Mouse (Mus musculus): Measurements from ENCODE around the gene Plekhg6. TPM values are rescaled to one million over a fixed set of nuclear protein-coding genes. Genes with fewer than 3 reads are reported as not detected.

The Plekhg6 gene
- 5.0 and 5.6 TPM in 2 replicates for polyA plus RNA-seq (2012; rRNA removed)

DNA sequence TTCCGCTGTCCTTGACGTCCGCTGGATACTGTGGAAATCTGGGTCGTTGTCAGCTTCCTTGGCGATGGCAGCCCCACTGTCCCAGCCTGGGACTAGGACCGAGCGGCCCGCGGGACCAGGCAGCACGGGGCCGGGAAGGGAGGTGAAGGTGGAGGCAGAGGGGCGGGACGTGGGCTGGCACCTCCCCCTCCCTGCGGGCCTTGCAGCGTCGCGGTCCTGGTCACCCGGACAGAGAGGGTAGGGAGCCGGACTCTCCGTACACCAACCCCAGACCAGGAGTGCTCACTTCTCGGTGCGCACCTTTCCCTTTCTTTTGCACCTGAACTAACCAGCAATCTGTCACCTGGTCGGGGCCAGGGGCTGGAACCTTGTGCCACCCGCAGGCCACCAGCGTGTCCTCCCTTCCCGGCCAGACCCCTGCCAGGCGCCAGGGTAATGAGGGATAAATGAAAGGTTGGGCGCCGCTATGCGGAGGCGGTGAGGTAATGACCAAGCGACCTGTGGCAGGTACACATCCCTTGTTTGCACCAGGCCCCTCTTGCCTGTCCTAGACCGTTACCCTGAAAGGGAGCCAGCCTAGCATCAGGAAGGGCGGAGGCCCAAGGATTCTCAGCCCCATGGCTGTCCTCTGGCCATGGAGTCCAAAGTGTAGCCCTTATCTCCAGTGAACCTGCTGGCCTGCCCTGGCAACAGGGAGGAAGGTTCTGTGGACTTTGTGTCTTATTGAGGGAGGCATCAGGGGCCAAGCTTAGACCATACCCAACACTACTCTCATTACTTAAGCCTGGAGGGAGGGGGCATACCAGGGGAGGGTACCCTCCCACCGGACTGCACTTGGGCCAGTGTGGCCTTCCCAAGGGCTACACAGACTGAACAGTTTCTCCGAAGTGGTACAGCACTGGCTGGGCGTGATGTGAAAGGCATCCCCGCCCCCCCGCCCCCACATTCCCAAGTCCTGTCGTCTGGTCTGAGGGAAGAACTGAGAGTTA is at the start of gene Plekhg6:
Plekhg6 (minus strand) TSS at position 422 of the 989 bp plus-strand sequence.

DNA sequence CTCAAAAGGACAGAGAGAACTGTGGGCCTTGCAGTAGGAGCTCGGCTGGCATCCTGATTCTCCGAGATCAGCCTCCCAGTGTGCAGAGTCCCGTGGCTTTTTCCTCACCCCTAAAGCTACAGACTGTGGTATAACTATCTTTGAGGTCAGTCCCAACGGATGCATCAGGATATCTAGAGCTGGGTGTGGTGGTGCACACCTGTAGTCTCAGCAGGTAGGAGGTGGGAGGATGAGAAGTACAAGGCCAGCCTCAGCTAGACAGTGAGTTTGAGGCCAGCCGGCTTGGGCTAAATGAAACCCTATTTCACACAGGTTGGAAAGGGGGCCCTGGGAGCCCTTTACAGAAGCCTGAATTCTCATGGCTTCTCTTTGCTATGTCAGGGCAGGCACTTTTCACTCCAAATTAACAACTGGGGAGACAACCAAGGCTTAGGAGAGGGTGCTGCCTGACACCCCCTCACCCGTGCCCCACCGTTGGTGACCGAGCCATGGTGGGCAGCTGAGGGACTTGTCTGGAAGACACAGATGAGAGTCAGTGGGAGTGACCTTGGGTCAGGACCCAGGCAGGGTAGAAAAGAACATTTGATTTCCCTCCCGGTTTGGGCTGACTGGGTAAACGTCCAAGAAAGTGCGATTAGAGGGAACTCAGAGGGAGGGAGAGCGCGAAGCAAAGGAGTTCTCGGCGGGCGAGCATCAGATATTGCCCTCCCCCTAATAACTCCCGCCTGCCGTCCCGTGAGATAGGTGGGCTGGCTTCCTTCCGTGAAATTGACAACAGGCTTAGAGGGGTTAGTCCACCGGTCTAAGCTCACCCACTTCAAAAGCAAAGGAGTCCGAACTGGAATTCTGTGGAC is 31.6 kb downstream of the Plekhg6 start, which contains the start of gene Tnfrsf1a:
Tnfrsf1a (plus strand) TSS at position 642 of the 854 bp plus-strand sequence.

DNA sequence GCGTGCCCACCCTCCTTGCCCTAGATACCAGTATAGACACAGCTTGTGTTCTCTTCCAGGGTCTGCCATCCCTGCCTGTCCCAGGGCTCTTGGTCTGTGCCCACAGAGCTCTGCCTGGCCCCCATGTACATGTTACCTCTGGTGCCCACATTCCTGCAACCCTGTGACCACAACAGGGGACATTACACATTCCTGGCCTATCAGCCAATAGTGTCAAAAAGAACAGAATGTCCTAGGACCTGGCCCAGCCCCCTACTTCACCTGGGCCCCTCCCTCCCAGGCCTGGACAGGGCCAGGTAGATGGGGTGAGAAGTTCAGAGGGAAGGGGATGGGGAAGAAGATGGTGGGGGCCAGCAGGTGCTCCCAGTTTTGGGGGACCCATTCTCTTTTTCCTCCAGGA is 60.3 kb downstream of the Plekhg6 start, which contains the start of gene Scnn1a:
Scnn1a (plus strand) TSS at position 337 of the 400 bp plus-strand sequence.

DNA sequence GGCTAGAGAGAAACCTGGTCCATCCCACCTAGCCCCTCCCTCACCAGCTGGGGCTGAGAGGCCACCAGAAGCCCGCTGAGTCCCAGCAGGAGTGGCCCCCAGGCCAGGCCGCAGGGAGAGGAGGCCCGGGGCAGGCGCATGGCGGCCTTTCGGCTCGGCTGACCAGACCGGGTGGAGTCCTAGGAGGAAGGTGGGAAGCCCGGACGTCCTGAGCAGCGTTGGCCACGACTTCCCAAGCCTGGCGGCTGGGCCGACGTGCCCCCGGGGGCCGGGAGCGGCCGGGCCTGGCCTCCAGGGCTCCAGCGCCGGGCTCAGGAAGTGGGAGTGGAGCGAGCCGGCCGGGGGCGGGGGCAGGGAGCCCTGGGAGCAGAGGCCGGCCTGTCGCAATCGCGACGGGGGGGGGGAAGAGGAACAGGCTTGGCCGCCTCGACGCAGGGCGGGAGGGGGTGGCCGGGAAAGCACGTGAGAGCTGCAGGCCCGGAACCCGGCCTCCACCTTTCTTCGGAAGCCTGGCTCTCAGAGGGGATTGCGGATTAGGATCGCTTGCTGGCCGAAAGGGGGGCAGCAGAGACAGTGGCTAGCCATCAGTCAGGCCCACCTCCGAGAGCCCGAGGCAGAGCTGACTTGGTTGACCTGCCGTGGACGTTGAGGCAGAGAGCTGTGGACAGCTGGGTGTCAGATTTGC is 66.9 kb downstream of the Plekhg6 start, which contains the start of gene Ltbr:
Ltbr (minus strand) TSS at position 340 of the 685 bp plus-strand sequence.

Other genes with a start within 250 kb of the Plekhg6 start
- gene Nop2, start 248.9 kb downstream of the Plekhg6 start, polyA plus RNA-seq (2012; rRNA removed): 3.1 and 4.1 TPM in 2 replicates
- gene Iffo1, start 235.6 kb downstream of the Plekhg6 start, polyA plus RNA-seq (2012; rRNA removed): 9.6 and 10.3 TPM in 2 replicates
- gene Gapdh, start 214.3 kb downstream of the Plekhg6 start, polyA plus RNA-seq (2012; rRNA removed): 1,141 and 2,470 TPM in 2 replicates
- 21.9 and 24.8 TPM in 2 replicates for gene Ncapd2, start 189.1 kb downstream of the Plekhg6 start, polyA plus RNA-seq (2012; rRNA removed)
- gene Mrpl51, start 189.0 kb downstream of the Plekhg6 start, polyA plus RNA-seq (2012; rRNA removed): 20.7 and 26.9 TPM in 2 replicates
- gene Vamp1, start 165.2 kb downstream of the Plekhg6 start, polyA plus RNA-seq (2012; rRNA removed): 5.5 and 6.3 TPM in 2 replicates
- 4.5 and 4.8 TPM in 2 replicates for gene Tapbpl, start 148.9 kb downstream of the Plekhg6 start, polyA plus RNA-seq (2012; rRNA removed)
- gene Cd27, start 143.8 kb downstream of the Plekhg6 start, polyA plus RNA-seq (2012; rRNA removed): 0.29 and 0.74 TPM in 2 replicates
- gene Tuba3a, start 94.8 kb downstream of the Plekhg6 start, polyA plus RNA-seq (2012; rRNA removed): 0.13 and 0.34 TPM in 2 replicates
- gene Ltbr, start 66.9 kb downstream of the Plekhg6 start, polyA plus RNA-seq (2012; rRNA removed): 93.4 and 123 TPM in 2 replicates
- gene Scnn1a, start 60.1 kb downstream of the Plekhg6 start, polyA plus RNA-seq (2012; rRNA removed): 43.0 and 52.5 TPM in 2 replicates
- gene Tnfrsf1a, start 31.4 kb downstream of the Plekhg6 start, polyA plus RNA-seq (2012; rRNA removed): 77.9 and 83.3 TPM in 2 replicates
- gene Cd9, start 114.0 kb upstream of the Plekhg6 start, polyA plus RNA-seq (2012; rRNA removed): 92.9 and 113 TPM in 2 replicates
- 29.7 and 34.6 TPM in 2 replicates for gene Vwf, start 166.0 kb upstream of the Plekhg6 start, polyA plus RNA-seq (2012; rRNA removed)